Comparison of ENCODE assay signal across 8 mouse cellular contexts in the genomic region with DNA sequence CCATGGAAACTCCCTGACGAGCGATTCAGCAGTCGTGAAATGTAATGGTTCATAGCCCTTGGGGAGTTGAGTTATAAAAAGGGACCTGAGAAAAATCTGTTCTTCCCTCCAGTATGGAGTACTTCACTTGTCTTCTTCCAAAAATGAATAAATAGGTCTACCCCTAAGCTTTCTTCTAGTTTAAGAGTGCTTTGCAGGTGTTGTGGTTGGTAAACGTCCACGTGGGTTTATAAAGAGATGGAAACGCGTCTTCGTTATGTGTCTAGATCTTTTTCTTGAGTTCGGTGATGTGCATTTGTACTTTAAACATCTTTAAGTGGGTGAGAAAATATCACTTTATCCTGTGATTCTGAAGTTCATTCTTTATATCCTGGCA. TPM values are rescaled to one million over a fixed set of nuclear protein-coding genes. Genes with fewer than 3 reads are reported as not detected.
A peak's percentile ranks its signal among the peaks of the same experiment; 100 is the strongest.
DNase-seq lines count a peak whose midpoint lies in the region; ATAC-seq lines count a peak whose summit lies in the region.

No protein-coding gene starts in this region.

- H3K27me3 ChIP-seq in kidney, embryonic 14.5 days (ENCODE audit: control insufficient read depth, insufficient read depth, low read length): no peaks in the 10 kb centered on the region
- H3K27me3 ChIP-seq in hindbrain, embryonic 13.5 days: no peaks in the 10 kb centered on the region
- H3K27me3 ChIP-seq in midbrain, embryonic 13.5 days: no peaks in the 10 kb centered on the region

- H3K4me1 ChIP-seq in kidney, embryonic 14.5 days (ENCODE audit: control insufficient read depth, insufficient read depth, low read length): peaks cover 8% of the 10 kb centered on the region
- H3K4me1 ChIP-seq in brown adipose tissue, adult 24 weeks (ENCODE audit: control insufficient read depth, insufficient read depth, insufficient read length, low read length): no peaks in the 10 kb centered on the region
- H3K4me1 ChIP-seq in hindbrain, embryonic 13.5 days (replicated peaks): peaks cover 22% of the 10 kb centered on the region
- peaks cover 35% of the 10 kb centered on the region for H3K4me1 ChIP-seq in midbrain, embryonic 13.5 days (replicated peaks)

- peak overlapping the region; percentile 77 for H3K4me3 ChIP-seq in kidney, embryonic 14.5 days (ENCODE audit: low read length)
- peak overlapping the region; percentile 96 for H3K4me3 ChIP-seq in brown adipose tissue, adult 24 weeks (ENCODE audit: insufficient read depth, low read depth, low read length)
- peak overlapping the region; percentile 70 for H3K4me3 ChIP-seq in hindbrain, embryonic 13.5 days
- H3K4me3 ChIP-seq in midbrain, embryonic 13.5 days (replicated peaks): peak overlapping the region; percentile 76

- H3K36me3 ChIP-seq in kidney, embryonic 14.5 days (ENCODE audit: control insufficient read depth, insufficient read depth, low read length): peaks cover 20% of the 10 kb centered on the region
- peaks cover 21% of the 10 kb centered on the region for H3K36me3 ChIP-seq in hindbrain, embryonic 13.5 days
- peaks cover 22% of the 10 kb centered on the region for H3K36me3 ChIP-seq in midbrain, embryonic 13.5 days

- no peak for DNase-seq in kidney, adult 18-20 months
- no peak for DNase-seq in layer of hippocampus, adult 11-12 months (ENCODE audit: low spot score)
- DNase-seq in urinary bladder, adult 18-20 months (ENCODE audit: low spot score in 2 of 2): no peak

- peak overlapping the region; percentile 51 for H3K4me2 ChIP-seq in kidney, embryonic 14.5 days (replicated peaks; ENCODE audit: low read depth, low read length)
- H3K4me2 ChIP-seq in hindbrain, embryonic 13.5 days: peak overlapping the region; percentile 67
- H3K4me2 ChIP-seq in midbrain, embryonic 13.5 days (replicated peaks): peak overlapping the region; percentile 68

- no peak for ATAC-seq in kidney, embryonic 14.5 days (ENCODE audit: low FRiP score, low TSS enrichment)
- ATAC-seq in hindbrain, embryonic 13.5 days (ENCODE audit: low FRiP score): no peak
- no peak for ATAC-seq in midbrain, embryonic 13.5 days
- no peak for ATAC-seq in frontal cortex, adult (ENCODE audit: low TSS enrichment)

- peak overlapping the region; percentile 71; the same call in 1 of the 2 replicates for H3K9ac ChIP-seq in kidney, embryonic 14.5 days (ENCODE audit: low read depth, low read length)
- peak overlapping the region; percentile 70 for H3K9ac ChIP-seq in hindbrain, embryonic 13.5 days
- H3K9ac ChIP-seq in midbrain, embryonic 13.5 days (replicated peaks): peak overlapping the region; percentile 73

- H3K27ac ChIP-seq in kidney, embryonic 14.5 days (ENCODE audit: low read depth, low read length): peak overlapping the region; percentile 91; the same call in 1 of the 2 replicates
- H3K27ac ChIP-seq in brown adipose tissue, adult 24 weeks (replicated peaks; ENCODE audit: low read depth, low read length): no peak overlapping the region
- peak overlapping the region; percentile 96 for H3K27ac ChIP-seq in hindbrain, embryonic 13.5 days
- H3K27ac ChIP-seq in midbrain, embryonic 13.5 days: peak overlapping the region; percentile 97

- H3K9me3 ChIP-seq in kidney, embryonic 14.5 days (ENCODE audit: control insufficient read depth, low read length): no peaks in the 10 kb centered on the region
- H3K9me3 ChIP-seq in hindbrain, embryonic 13.5 days: no peaks in the 10 kb centered on the region
- no peaks in the 10 kb centered on the region for H3K9me3 ChIP-seq in midbrain, embryonic 13.5 days

- 3% methylated on average over 9 of the region's 9 CpGs for WGBS in kidney, embryonic 14.5 days
- WGBS in hindbrain, embryonic 13.5 days: 4% methylated on average over 9 of the region's 9 CpGs
- WGBS in midbrain, embryonic 13.5 days: 2% methylated on average over 9 of the region's 9 CpGs

RNA-seq across cellular contexts. Expression of gene Idi1, which starts 0.9 kb away (rescaled TPM):
- 63.1 and 77.4 TPM in 2 replicates for polyA plus RNA-seq in kidney, embryonic 14.5 days (2014; fragmentation: Nextera tagmentation; extraction: Ambion mirVana)
- polyA plus RNA-seq in brown adipose tissue, adult 24 weeks (2012; ENCODE audit: insufficient read depth, insufficient read length, missing spikeins): 64.6 and 96.8 TPM in 2 replicates
- polyA plus RNA-seq in hindbrain, embryonic 13.5 days (2015; fragmentation: Nextera tagmentation; extraction: Ambion mirVana): 87.8 and 88.6 TPM in 2 replicates
- 98.9 and 109 TPM in 2 replicates for polyA plus RNA-seq in midbrain, embryonic 13.5 days (2015; fragmentation: Nextera tagmentation; extraction: Ambion mirVana)

RNA-seq across cellular contexts. Expression of gene Wdr37, which starts 14.5 kb away (rescaled TPM):
- 13.3 and 24.4 TPM in 2 replicates for polyA plus RNA-seq in kidney, embryonic 14.5 days (2014; fragmentation: Nextera tagmentation; extraction: Ambion mirVana)
- polyA plus RNA-seq in brown adipose tissue, adult 24 weeks (2012; ENCODE audit: insufficient read depth, insufficient read length, missing spikeins): 13.1 and 15.3 TPM in 2 replicates
- 53.9 and 57.7 TPM in 2 replicates for polyA plus RNA-seq in hindbrain, embryonic 13.5 days (2015; fragmentation: Nextera tagmentation; extraction: Ambion mirVana)
- polyA plus RNA-seq in midbrain, embryonic 13.5 days (2015; fragmentation: Nextera tagmentation; extraction: Ambion mirVana): 56.6 and 58.0 TPM in 2 replicates
